Mouse (Mus musculus): ENCODE results near the gene Ribc1. TPM values are rescaled to one million over a fixed set of nuclear protein-coding genes. Genes with fewer than 3 reads are reported as not detected.

The Ribc1 gene
- polyA plus RNA-seq, 1 experiment = 0.71 TPM

- Histone ChIP-seq H3ac (ENCODE audit: control insufficient read depth, insufficient read length, low read depth) (no peak overlapping the region), H3K4me3 (ENCODE audit: insufficient read depth, poor library complexity, severe bottlenecking) (no peak overlapping the region), H3K36me3 (ENCODE audit: control insufficient read depth, insufficient read depth) (peaks cover 43% of the 10 kb centered on the region), H3K79me2 (ENCODE audit: control insufficient read depth, insufficient read depth) (no peaks in the 10 kb centered on the region), H3K79me3 (ENCODE audit: low read depth) (no peaks in the 10 kb centered on the region), H3K27me3 (ENCODE audit: control insufficient read depth, insufficient read depth, insufficient read length) (no peaks in the 10 kb centered on the region)
- TF ChIP-seq CEBPB (IDR thresholded peaks at IDR 0.05; ENCODE audit: low read depth) = no peak
- no peak for TF ChIP-seq MYOD1 (IDR thresholded peaks at IDR 0.05; ENCODE audit: control insufficient read depth, insufficient read length, low read depth)
- no peak for TF ChIP-seq CTCF (IDR thresholded peaks at IDR 0.05; ENCODE audit: control insufficient read depth, insufficient read depth, insufficient read length)
- no peak for TF ChIP-seq USF1 (IDR thresholded peaks at IDR 0.05; ENCODE audit: low read depth)
- no peak for TF ChIP-seq FOSL1 (IDR thresholded peaks at IDR 0.05; ENCODE audit: insufficient read depth, low read length, poor library complexity, severe bottlenecking)
- no peak for TF ChIP-seq MAX (IDR thresholded peaks at IDR 0.05)
- TF ChIP-seq MYOG (IDR thresholded peaks at IDR 0.05; ENCODE audit: control insufficient read depth, extremely low read depth, insufficient read length) = no peak
These were observed 23.8 kb upstream of the Ribc1 start for GRCm38 (mm10) chrX:152039865-152040264.

- no peak overlapping the region for H3ac ChIP-seq (ENCODE audit: control insufficient read depth, insufficient read length, low read depth)
- H3K79me2 ChIP-seq (ENCODE audit: control insufficient read depth, insufficient read depth) = peaks cover 84% of the 10 kb centered on the region
- no peak overlapping the region for H3K4me3 ChIP-seq (ENCODE audit: insufficient read depth, poor library complexity, severe bottlenecking)
- H3K36me3 ChIP-seq (ENCODE audit: control insufficient read depth, insufficient read depth) = no peaks in the 10 kb centered on the region
- H3K27me3 ChIP-seq (ENCODE audit: control insufficient read depth, insufficient read depth, insufficient read length) = no peaks in the 10 kb centered on the region
- H3K79me3 ChIP-seq (ENCODE audit: low read depth) = peaks cover 67% of the 10 kb centered on the region
- no peak for TF ChIP-seq MAX (IDR thresholded peaks at IDR 0.05)
- no peak for TF ChIP-seq MYOG (IDR thresholded peaks at IDR 0.05; ENCODE audit: control insufficient read depth, extremely low read depth, insufficient read length)
- TF ChIP-seq USF1 (IDR thresholded peaks at IDR 0.05; ENCODE audit: low read depth) = no peak
- no peak for TF ChIP-seq FOSL1 (IDR thresholded peaks at IDR 0.05; ENCODE audit: insufficient read depth, low read length, poor library complexity, severe bottlenecking)
- no peak for TF ChIP-seq CEBPB (IDR thresholded peaks at IDR 0.05; ENCODE audit: low read depth)
- no peak for TF ChIP-seq MYOD1 (IDR thresholded peaks at IDR 0.05; ENCODE audit: control insufficient read depth, insufficient read length, low read depth)
- no peak for TF ChIP-seq CTCF (IDR thresholded peaks at IDR 0.05; ENCODE audit: control insufficient read depth, insufficient read depth, insufficient read length)
These were observed 3.2 kb upstream of the Ribc1 start for GRCm38 (mm10) chrX:152019294-152019693.

GRCm38 (mm10) chrX:152017186-152017585, 1.1 kb upstream of the Ribc1 start:
- H3K4me3 ChIP-seq (ENCODE audit: insufficient read depth, poor library complexity, severe bottlenecking) = peak overlapping the region; percentile 53
- H3ac ChIP-seq (ENCODE audit: control insufficient read depth, insufficient read length, low read depth) = peak overlapping the region; percentile 48
- H3K36me3 ChIP-seq (ENCODE audit: control insufficient read depth, insufficient read depth) = no peaks in the 10 kb centered on the region
- H3K79me3 ChIP-seq (ENCODE audit: low read depth) = peaks cover 50% of the 10 kb centered on the region
- H3K27me3 ChIP-seq (ENCODE audit: control insufficient read depth, insufficient read depth, insufficient read length) = no peaks in the 10 kb centered on the region
- no peak for TF ChIP-seq MYOG (IDR thresholded peaks at IDR 0.05; ENCODE audit: control insufficient read depth, extremely low read depth, insufficient read length)
- no peak for TF ChIP-seq USF1 (IDR thresholded peaks at IDR 0.05; ENCODE audit: low read depth)
- TF ChIP-seq CTCF (IDR thresholded peaks at IDR 0.05; ENCODE audit: control insufficient read depth, insufficient read depth, insufficient read length) = no peak
- no peak for TF ChIP-seq MAX (IDR thresholded peaks at IDR 0.05)
- TF ChIP-seq MYOD1 (IDR thresholded peaks at IDR 0.05; ENCODE audit: control insufficient read depth, insufficient read length, low read depth) = no peak
- no peak for TF ChIP-seq CEBPB (IDR thresholded peaks at IDR 0.05; ENCODE audit: low read depth)
- no peak for TF ChIP-seq FOSL1 (IDR thresholded peaks at IDR 0.05; ENCODE audit: insufficient read depth, low read length, poor library complexity, severe bottlenecking)
- H3K79me2 ChIP-seq (ENCODE audit: control insufficient read depth, insufficient read depth) = peaks cover 63% of the 10 kb centered on the region

- H3K36me3 ChIP-seq (ENCODE audit: control insufficient read depth, insufficient read depth) = no peaks in the 10 kb centered on the region
- H3ac ChIP-seq (ENCODE audit: control insufficient read depth, insufficient read length, low read depth) = peak overlapping the region; percentile 77
- H3K79me2 ChIP-seq (ENCODE audit: control insufficient read depth, insufficient read depth) = peaks cover 49% of the 10 kb centered on the region
- peaks cover 39% of the 10 kb centered on the region for H3K79me3 ChIP-seq (ENCODE audit: low read depth)
- TF ChIP-seq CEBPB (IDR thresholded peaks at IDR 0.05; ENCODE audit: low read depth) (no peak), MAX (IDR thresholded peaks at IDR 0.05) (no peak), FOSL1 (IDR thresholded peaks at IDR 0.05; ENCODE audit: insufficient read depth, low read length, poor library complexity, severe bottlenecking) (no peak), CTCF (IDR thresholded peaks at IDR 0.05; ENCODE audit: control insufficient read depth, insufficient read depth, insufficient read length) (no peak), USF1 (IDR thresholded peaks at IDR 0.05; ENCODE audit: low read depth) (no peak), MYOD1 (IDR thresholded peaks at IDR 0.05; ENCODE audit: control insufficient read depth, insufficient read length, low read depth) (no peak), MYOG (IDR thresholded peaks at IDR 0.05; ENCODE audit: control insufficient read depth, extremely low read depth, insufficient read length) (no peak)
- peak overlapping the region; percentile 53 for H3K4me3 ChIP-seq (ENCODE audit: insufficient read depth, poor library complexity, severe bottlenecking)
- no peaks in the 10 kb centered on the region for H3K27me3 ChIP-seq (ENCODE audit: control insufficient read depth, insufficient read depth, insufficient read length)
These were observed 344 bp downstream of the Ribc1 start for GRCm38 (mm10) chrX:152015752-152016150.

- Histone ChIP-seq H3K79me3 (ENCODE audit: low read depth) (no peaks in the 10 kb centered on the region), H3ac (ENCODE audit: control insufficient read depth, insufficient read length, low read depth) (no peak overlapping the region), H3K27me3 (ENCODE audit: control insufficient read depth, insufficient read depth, insufficient read length) (no peaks in the 10 kb centered on the region), H3K36me3 (ENCODE audit: control insufficient read depth, insufficient read depth) (peaks cover 6% of the 10 kb centered on the region), H3K79me2 (ENCODE audit: control insufficient read depth, insufficient read depth) (no peaks in the 10 kb centered on the region), H3K4me3 (ENCODE audit: insufficient read depth, poor library complexity, severe bottlenecking) (no peak overlapping the region)
- TF ChIP-seq CEBPB (IDR thresholded peaks at IDR 0.05; ENCODE audit: low read depth) (no peak), MYOD1 (IDR thresholded peaks at IDR 0.05; ENCODE audit: control insufficient read depth, insufficient read length, low read depth) (no peak), CTCF (IDR thresholded peaks at IDR 0.05; ENCODE audit: control insufficient read depth, insufficient read depth, insufficient read length) (no peak), MYOG (IDR thresholded peaks at IDR 0.05; ENCODE audit: control insufficient read depth, extremely low read depth, insufficient read length) (no peak), FOSL1 (IDR thresholded peaks at IDR 0.05; ENCODE audit: insufficient read depth, low read length, poor library complexity, severe bottlenecking) (no peak), MAX (IDR thresholded peaks at IDR 0.05) (no peak), USF1 (IDR thresholded peaks at IDR 0.05; ENCODE audit: low read depth) (no peak)
These were observed 8.2 kb downstream of the Ribc1 start for GRCm38 (mm10) chrX:152007863-152008262.

GRCm38 (mm10) chrX:152002865-152003264, 13.2 kb downstream of the Ribc1 start:
- Histone ChIP-seq H3ac (ENCODE audit: control insufficient read depth, insufficient read length, low read depth) (no peak overlapping the region), H3K36me3 (ENCODE audit: control insufficient read depth, insufficient read depth) (no peaks in the 10 kb centered on the region), H3K27me3 (ENCODE audit: control insufficient read depth, insufficient read depth, insufficient read length) (no peaks in the 10 kb centered on the region), H3K4me3 (ENCODE audit: insufficient read depth, poor library complexity, severe bottlenecking) (no peak overlapping the region), H3K79me3 (ENCODE audit: low read depth) (no peaks in the 10 kb centered on the region), H3K79me2 (ENCODE audit: control insufficient read depth, insufficient read depth) (no peaks in the 10 kb centered on the region)
- TF ChIP-seq CTCF (IDR thresholded peaks at IDR 0.05; ENCODE audit: control insufficient read depth, insufficient read depth, insufficient read length) (no peak), MYOG (IDR thresholded peaks at IDR 0.05; ENCODE audit: control insufficient read depth, extremely low read depth, insufficient read length) (no peak), CEBPB (IDR thresholded peaks at IDR 0.05; ENCODE audit: low read depth) (no peak), MAX (IDR thresholded peaks at IDR 0.05) (no peak), MYOD1 (IDR thresholded peaks at IDR 0.05; ENCODE audit: control insufficient read depth, insufficient read length, low read depth) (no peak), FOSL1 (IDR thresholded peaks at IDR 0.05; ENCODE audit: insufficient read depth, low read length, poor library complexity, severe bottlenecking) (no peak), USF1 (IDR thresholded peaks at IDR 0.05; ENCODE audit: low read depth) (no peak)
